Mouse (Mus musculus) midbrain, embryonic 11.5 days (tissue): ENCODE measurements around the gene Ermap. TPM values are rescaled to one million over a fixed set of nuclear protein-coding genes. Genes with fewer than 3 reads are reported as not detected.
A peak's percentile ranks its signal among the peaks of the same experiment; 100 is the strongest.

Experiments used
- ATAC-seq: fragments of 200-750 bp; cut with Nextera tagmentation; 2 replicates; pipeline ENCODE4 v1.8.0; 2017; ENCODE audit warnings: moderate TSS enrichment, moderate library complexity; ENCODE audit not compliant: low FRiP score
- DNase-seq: peaks from one replicate; pipeline ENCODE4 v3.0.0; 2015; ENCODE audit warnings: low spot score; ENCODE audit errors: missing footprints
- H3K27ac ChIP-seq: fragments of 300-500 bp; sonication (generic); 2 replicates; pipeline ENCODE4 v1.5.1; 2014; ENCODE audit warnings: low read depth, low read length
- H3K27me3 ChIP-seq: fragments of 300-500 bp; sonication (generic); 2 replicates; pipeline ENCODE4 v1.6.1; 2014; ENCODE audit warnings: mild to moderate bottlenecking, low read length, moderate library complexity, mixed read lengths; ENCODE audit not compliant: control insufficient read depth, insufficient read depth
- H3K36me3 ChIP-seq: fragments of 300-500 bp; sonication (generic); 2 replicates; pipeline ENCODE4 v1.6.1; 2014; ENCODE audit warnings: mild to moderate bottlenecking, low read length, moderate library complexity, mixed read lengths; ENCODE audit not compliant: control insufficient read depth, insufficient read depth
- H3K4me1 ChIP-seq: fragments of 300-500 bp; sonication (generic); 2 replicates; pipeline ENCODE4 v1.6.1; 2014; ENCODE audit warnings: low read length; ENCODE audit not compliant: control insufficient read depth, insufficient read depth
- H3K4me2 ChIP-seq: fragments of 300-500 bp; sonication (generic); 2 replicates; pipeline ENCODE4 v1.6.1; 2014; ENCODE audit warnings: mild to moderate bottlenecking, moderate library complexity
- H3K4me3 ChIP-seq: fragments of 300-500 bp; sonication (generic); 2 replicates; pipeline ENCODE4 v1.5.1; 2014; ENCODE audit warnings: low read depth, low read length
- H3K9ac ChIP-seq: fragments of 300-500 bp; sonication (generic); 2 replicates; pipeline ENCODE4 v1.6.1; 2014; ENCODE audit warnings: low read length
- H3K9me3 ChIP-seq: fragments of 300-500 bp; sonication (generic); 2 replicates; pipeline ENCODE4 v1.6.1; 2016; ENCODE audit warnings: low read length; ENCODE audit not compliant: control insufficient read depth
- WGBS: fragments of 180-500 bp; shearing (Covaris S2); extraction: QIAGEN DNeasy Blood & Tissue Kit; methylation state at CpG from one replicate; pipeline ENCODE4 v1.1.7; 2014; 5-methylcytosine and 5-hydroxymethylcytosine counted together
- polyA plus RNA-seq: library from polyadenylated mRNA; unstranded; fragments of >200 nt; fragmentation: Nextera tagmentation; extraction: Ambion mirVana; gene quantifications from 2 replicates; pipeline ENCODE4 v1.2.1, GENCODE M21; 2014

Ermap gene
- polyA plus RNA-seq, 1 experiment from 2014 or later, result 7.7 TPM

DNA sequence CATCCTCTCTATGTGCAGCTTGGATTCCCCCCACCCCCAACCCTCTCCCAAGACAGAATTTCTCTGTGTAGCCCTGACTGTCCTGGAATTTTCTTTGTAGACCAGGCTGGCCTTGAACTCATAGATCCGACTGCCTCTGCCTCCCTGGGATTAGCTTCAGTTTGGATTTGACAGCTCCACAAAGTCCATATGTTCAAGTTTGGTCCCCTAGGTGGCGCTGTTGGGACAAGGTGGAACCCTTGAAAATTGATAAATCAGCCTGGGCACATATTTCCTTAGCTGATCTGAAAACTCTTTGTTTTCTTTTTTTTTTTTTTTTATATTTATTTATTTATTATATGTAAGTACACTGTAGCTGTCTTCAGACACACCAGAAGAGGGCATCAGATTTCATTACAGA lies 32.6 kb downstream of the Ermap start:
- 34% methylated on average over 2 of the region's 2 CpGs for WGBS
- H3K27me3 ChIP-seq, result no peaks in the 10 kb centered on the region
- H3K9ac ChIP-seq, result no peak overlapping the region
- no peaks in the 10 kb centered on the region for H3K36me3 ChIP-seq
- no peaks in the 10 kb centered on the region for H3K4me1 ChIP-seq
- no peak overlapping the region for H3K4me3 ChIP-seq
- ATAC-seq, result no peak
- H3K9me3 ChIP-seq, result no peaks in the 10 kb centered on the region
- DNase-seq, result no peak
- no peak overlapping the region for H3K4me2 ChIP-seq
- no peak overlapping the region for H3K27ac ChIP-seq

DNA sequence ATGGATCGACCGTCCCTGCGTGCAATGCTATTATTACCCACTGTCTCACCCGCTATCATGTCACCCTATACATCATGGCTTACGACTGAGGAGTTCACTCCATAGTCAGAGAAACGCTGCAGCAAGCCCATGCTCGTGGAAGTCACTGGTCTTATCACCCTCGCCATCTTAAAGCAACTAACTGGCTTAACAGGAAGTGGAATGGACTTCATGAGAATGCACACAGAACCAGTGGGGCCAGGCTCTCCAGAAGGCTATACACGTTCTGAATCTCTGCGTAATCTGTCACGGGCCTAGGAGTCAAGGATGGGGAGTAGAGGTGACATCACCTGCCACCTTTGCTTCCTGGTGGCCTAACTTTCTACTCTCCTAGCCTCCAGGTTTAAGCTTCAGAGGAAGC lies 41.1 kb downstream of the Ermap start:
- no peaks in the 10 kb centered on the region for H3K9me3 ChIP-seq
- H3K4me3 ChIP-seq, result no peak overlapping the region
- H3K27ac ChIP-seq, result no peak overlapping the region
- peaks cover 2% of the 10 kb centered on the region; the same call in 1 of the 2 replicates for H3K4me1 ChIP-seq
- H3K27me3 ChIP-seq, result no peaks in the 10 kb centered on the region
- H3K9ac ChIP-seq, result no peak overlapping the region
- DNase-seq (no peak), ATAC-seq (no peak)
- WGBS, result 94% methylated on average over 11 of the region's 11 CpGs
- H3K4me2 ChIP-seq, result no peak overlapping the region
- H3K36me3 ChIP-seq, result no peaks in the 10 kb centered on the region

DNA sequence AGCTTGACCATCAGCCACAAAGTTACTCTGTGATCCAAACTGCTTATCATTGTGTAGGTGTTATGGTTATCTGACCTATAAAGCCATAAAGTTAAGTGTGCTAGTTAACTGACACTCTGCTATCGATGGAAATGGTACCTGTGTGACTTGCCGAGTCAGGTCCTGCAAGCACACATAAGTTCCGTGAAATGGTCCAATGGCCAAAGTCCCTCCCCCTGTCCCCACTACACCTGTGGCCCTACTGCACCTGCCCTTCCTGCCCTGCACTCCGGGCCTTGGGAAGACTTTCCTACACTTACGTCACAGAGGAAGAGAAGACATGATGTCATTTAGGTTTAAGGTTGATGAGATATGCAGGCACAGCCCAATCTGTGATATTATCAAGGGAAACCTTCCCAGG lies 42.5 kb downstream of the Ermap start:
- Histone ChIP-seq H3K27me3 (no peaks in the 10 kb centered on the region), H3K4me3 (no peak overlapping the region), H3K4me2 (no peak overlapping the region), H3K27ac (no peak overlapping the region), H3K9ac (no peak overlapping the region), H3K36me3 (no peaks in the 10 kb centered on the region), H3K9me3 (no peaks in the 10 kb centered on the region), H3K4me1 (peaks cover 2% of the 10 kb centered on the region; the same call in 1 of the 2 replicates)
- no peak for ATAC-seq
- 92% methylated on average over 5 of the region's 5 CpGs for WGBS
- DNase-seq, result no peak

DNA sequence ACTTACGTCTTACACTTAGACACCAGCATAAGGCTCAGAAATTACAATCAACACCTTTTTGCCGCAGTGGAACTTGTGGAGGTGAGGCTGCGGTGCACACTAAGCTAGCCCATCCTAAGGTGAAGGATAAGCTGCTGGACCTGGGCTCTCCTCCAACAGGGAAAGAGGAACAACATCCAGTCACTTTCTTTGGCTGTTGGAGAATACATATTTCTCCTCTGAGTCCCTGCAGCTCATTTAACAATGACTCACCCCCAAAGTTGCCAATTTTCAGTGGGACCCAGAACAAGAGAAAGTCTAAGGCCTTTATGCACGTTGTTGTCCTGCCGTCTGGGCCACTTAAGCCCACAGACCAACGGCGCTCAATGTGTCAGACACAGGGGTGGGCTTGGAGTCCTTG lies 43.0 kb downstream of the Ermap start:
- H3K36me3 ChIP-seq, result no peaks in the 10 kb centered on the region
- no peak overlapping the region for H3K4me2 ChIP-seq
- no peaks in the 10 kb centered on the region for H3K9me3 ChIP-seq
- H3K4me1 ChIP-seq, result peaks cover 2% of the 10 kb centered on the region; the same call in 1 of the 2 replicates
- no peak for ATAC-seq
- no peak for DNase-seq
- H3K9ac ChIP-seq, result no peak overlapping the region
- H3K27ac ChIP-seq, result no peak overlapping the region
- no peaks in the 10 kb centered on the region for H3K27me3 ChIP-seq
- H3K4me3 ChIP-seq, result no peak overlapping the region
- WGBS, result 92% methylated on average over 7 of the region's 7 CpGs

DNA sequence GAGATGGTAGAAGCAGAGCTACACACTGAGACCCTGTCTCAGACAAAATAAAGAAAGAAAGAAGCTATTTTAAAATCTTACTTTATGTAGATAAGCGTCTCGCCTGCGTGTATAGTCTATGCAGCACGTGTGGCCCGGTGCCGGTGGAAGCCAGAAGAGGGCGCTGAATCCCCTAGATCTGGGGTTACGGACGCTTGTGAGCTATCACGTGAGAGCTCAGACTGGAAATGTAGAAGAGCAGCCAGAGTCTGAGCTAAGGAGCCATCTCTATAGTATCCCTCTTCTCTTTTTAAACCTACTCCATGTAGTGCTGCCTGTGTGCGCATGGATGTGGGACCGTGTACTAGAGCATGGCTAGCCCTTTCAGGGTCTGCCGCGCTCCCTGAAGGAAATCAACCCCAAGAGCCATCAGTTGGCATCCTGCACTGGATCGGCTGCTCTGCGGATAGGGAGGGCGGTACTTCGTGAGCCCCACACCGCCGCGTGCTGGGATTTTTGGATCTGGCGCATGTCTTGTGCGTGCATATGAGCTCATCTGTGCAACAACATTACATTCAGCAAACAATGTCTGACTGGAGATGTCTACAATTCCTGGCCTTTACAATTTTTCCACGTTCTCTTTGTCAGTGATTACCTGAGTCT lies 47.5 kb downstream of the Ermap start:
- H3K4me1 ChIP-seq, result peaks cover 6% of the 10 kb centered on the region
- DNase-seq (peak; percentile 95), ATAC-seq (peak; percentile 71)
- H3K9me3 ChIP-seq, result no peaks in the 10 kb centered on the region
- H3K36me3 ChIP-seq, result no peaks in the 10 kb centered on the region
- WGBS, result 24% methylated on average over 24 of the region's 24 CpGs
- H3K4me3 ChIP-seq, result no peak overlapping the region
- H3K4me2 ChIP-seq, result peak overlapping the region; percentile 39
- no peak overlapping the region; the same call in 1 of the 2 replicates for H3K9ac ChIP-seq
- H3K27me3 ChIP-seq, result no peaks in the 10 kb centered on the region
- no peak overlapping the region for H3K27ac ChIP-seq

DNA sequence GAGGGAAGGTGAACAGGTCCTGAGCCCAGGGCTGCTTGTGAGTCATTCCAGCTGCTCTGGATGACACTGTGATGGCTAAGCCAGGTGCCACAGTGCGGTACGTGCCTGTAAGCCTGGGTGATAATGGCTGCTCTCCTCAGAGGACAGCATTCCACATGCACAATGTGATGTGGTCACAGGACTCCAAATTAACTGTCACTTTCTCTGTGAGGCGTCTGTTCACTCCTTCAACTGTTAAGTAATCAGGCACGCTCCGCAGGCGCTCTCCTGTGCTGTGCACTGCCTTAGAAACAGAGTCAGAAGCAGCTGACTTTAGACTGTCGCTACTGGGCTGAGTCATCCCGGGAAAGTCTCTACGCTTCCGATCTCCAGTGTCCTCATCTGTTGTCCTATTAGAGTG lies 48.6 kb downstream of the Ermap start:
- ATAC-seq (no peak), DNase-seq (no peak)
- peaks cover 6% of the 10 kb centered on the region for H3K4me1 ChIP-seq
- peaks cover 5% of the 10 kb centered on the region for H3K36me3 ChIP-seq
- no peaks in the 10 kb centered on the region for H3K27me3 ChIP-seq
- H3K27ac ChIP-seq, result no peak overlapping the region
- WGBS, result 59% methylated on average over 10 of the region's 10 CpGs
- no peaks in the 10 kb centered on the region for H3K9me3 ChIP-seq
- no peak overlapping the region for H3K9ac ChIP-seq
- no peak overlapping the region for H3K4me2 ChIP-seq
- no peak overlapping the region for H3K4me3 ChIP-seq

DNA sequence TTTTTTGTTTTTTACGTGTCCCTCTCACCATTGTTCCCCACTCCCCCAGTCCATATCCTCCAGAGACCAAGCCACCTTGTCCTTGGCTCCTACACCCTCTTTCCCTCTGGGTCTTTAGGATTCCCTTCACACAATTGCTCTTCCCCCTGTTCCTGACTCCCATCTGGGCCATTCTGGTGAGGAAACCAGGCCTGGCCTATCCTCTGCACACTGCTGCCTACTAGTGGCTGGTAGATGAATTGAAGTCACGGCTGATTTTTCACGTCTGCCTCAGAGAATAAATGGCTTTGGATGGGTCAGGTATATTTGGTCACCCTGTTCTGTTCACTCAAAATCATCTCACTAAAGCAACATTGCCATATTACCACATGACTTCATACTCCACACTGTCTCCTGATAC lies 49.7 kb downstream of the Ermap start:
- DNase-seq (peak; percentile 95), ATAC-seq (no peak)
- H3K27me3 ChIP-seq, result no peaks in the 10 kb centered on the region
- no peak overlapping the region for H3K4me3 ChIP-seq
- H3K4me2 ChIP-seq, result no peak overlapping the region
- no peaks in the 10 kb centered on the region for H3K9me3 ChIP-seq
- 49% methylated on average over 3 of the region's 3 CpGs for WGBS
- H3K36me3 ChIP-seq, result peaks cover 13% of the 10 kb centered on the region
- H3K27ac ChIP-seq, result no peak overlapping the region
- H3K4me1 ChIP-seq, result peaks cover 6% of the 10 kb centered on the region
- no peak overlapping the region for H3K9ac ChIP-seq

DNA sequence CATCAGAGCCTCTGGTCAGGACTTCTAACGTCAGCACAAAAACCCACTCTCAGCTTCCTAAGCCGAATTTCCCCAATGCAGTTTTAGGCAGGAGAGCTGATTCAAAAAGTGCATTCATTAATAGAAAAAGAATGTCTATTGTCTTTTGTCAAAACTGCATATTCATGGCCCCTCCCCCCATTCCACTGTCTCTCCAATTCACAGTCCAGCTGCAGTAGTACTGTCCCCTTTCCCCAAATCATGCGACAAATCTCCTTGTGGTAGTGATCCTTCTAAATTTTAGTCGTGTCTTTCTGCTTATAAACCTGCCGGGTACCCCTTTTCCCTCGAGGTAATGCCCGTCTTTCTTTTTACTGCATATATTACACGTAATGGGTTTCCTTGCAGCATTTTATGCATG lies 51.0 kb downstream of the Ermap start:
- Histone ChIP-seq H3K27me3 (no peaks in the 10 kb centered on the region), H3K4me3 (no peak overlapping the region), H3K9ac (no peak overlapping the region), H3K9me3 (no peaks in the 10 kb centered on the region), H3K4me2 (peak overlapping the region; percentile 33), H3K4me1 (peaks cover 6% of the 10 kb centered on the region), H3K36me3 (peaks cover 23% of the 10 kb centered on the region), H3K27ac (no peak overlapping the region)
- 59% methylated on average over 8 of the region's 8 CpGs for WGBS
- DNase-seq, result no peak
- no peak for ATAC-seq

DNA sequence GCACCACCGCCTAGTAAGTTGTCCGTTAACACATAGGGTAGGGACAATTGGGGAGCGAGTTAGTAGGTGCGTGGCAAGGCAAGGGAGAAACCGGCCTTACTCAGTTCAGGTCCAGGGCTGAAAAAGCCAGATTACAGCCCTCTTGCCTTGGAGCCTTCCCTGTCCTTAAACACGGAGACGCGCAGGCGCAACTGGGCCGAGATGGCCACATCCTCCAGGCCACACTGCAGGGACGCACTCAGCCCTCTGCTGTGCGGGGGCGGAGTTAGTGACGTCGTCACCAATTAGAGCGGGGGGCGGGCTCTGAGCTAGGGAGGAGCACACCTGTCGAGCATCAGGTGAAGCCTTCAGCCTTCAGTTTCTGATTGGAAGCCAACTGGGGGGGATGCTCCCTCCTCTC lies 51.6 kb downstream of the Ermap start:
- Histone ChIP-seq H3K27me3 (no peaks in the 10 kb centered on the region), H3K4me2 (peak overlapping the region; percentile 33), H3K9ac (no peak overlapping the region), H3K36me3 (peaks cover 29% of the 10 kb centered on the region), H3K4me1 (peaks cover 6% of the 10 kb centered on the region), H3K27ac (no peak overlapping the region), H3K9me3 (no peaks in the 10 kb centered on the region), H3K4me3 (peak overlapping the region; percentile 10; the same call in 1 of the 2 replicates)
- peak; percentile 86 for ATAC-seq
- peak; percentile 95 for DNase-seq
- WGBS, result 11% methylated on average over 18 of the region's 18 CpGs
